Mouse (Mus musculus) urinary bladder, adult 2 months (tissue): ENCODE measurements around the gene Gm21637. TPM values are rescaled to one million over a fixed set of nuclear protein-coding genes. Genes with fewer than 3 reads are reported as not detected.
"Not testable (repeated sequence)": the region's sequence is repeated elsewhere in the genome, so short reads cannot be mapped to it uniquely, and the experiment has no call there.

ENCODE experiments used
- DNase-seq: peaks from one replicate; pipeline ENCODE4 v3.0.0; 2022; ENCODE audit warnings: low spot score
- polyA plus RNA-seq: library from polyadenylated mRNA; depleted of rRNA; stranded (reverse); fragments of >200 nt; gene quantifications from 2 replicates; pipeline ENCODE4 v1.2.3, GENCODE M21; 2012; rRNA removed

The Gm21637 gene
- polyA plus RNA-seq: not detected in 2 replicates

GRCm38 (mm10) chrX:31961744-31962143 is at the start of gene Gm21637:
TSS of gene Gm21637 (plus strand) at chrX:31962044.
- not testable (repeated sequence) for DNase-seq

Other genes with a start within 250 kb of the Gm21637 start
- not detected in 2 replicates for gene Btbd35f25, start 244.9 kb upstream of the Gm21637 start, polyA plus RNA-seq
- gene Btbd35f22, start 85.8 kb downstream of the Gm21637 start, polyA plus RNA-seq: not detected in 2 replicates